Mouse (Mus musculus) testis, postnatal 10 days (tissue): ENCODE data around the gene Fuca2.
"Not testable (repeated sequence)": the region's sequence is repeated elsewhere in the genome, so short reads cannot be mapped to it uniquely, and the experiment has no call there.

ENCODE experiments used
- DNase-seq: peaks from one replicate; pipeline ENCODE4 v3.0.0; 2021; ENCODE audit warnings: low spot score

Gene Fuca2

DNA sequence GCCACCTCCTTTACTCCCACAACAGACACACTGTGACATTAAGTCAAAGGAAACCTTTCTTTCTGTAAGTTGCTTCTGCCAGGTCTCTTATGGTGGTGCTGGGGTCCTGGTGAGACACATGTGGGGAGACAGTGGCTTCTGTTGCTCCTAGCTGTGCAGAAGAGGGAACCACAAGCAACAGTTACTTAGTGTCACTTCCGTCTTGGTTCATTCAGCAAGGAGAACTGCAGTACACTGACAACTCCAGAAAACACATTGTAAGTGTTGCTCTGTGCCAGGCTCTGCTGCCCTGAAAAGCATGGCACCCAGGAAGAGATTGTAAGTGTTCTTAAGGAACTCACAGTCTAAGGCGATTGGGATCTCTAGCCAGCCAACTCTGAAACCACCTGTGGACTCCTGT lies at the start of gene Fuca2:
Gene Fuca2, plus strand, starts transcription at position 210 of the 400 bp plus-strand sequence.
- no peak for DNase-seq

DNA sequence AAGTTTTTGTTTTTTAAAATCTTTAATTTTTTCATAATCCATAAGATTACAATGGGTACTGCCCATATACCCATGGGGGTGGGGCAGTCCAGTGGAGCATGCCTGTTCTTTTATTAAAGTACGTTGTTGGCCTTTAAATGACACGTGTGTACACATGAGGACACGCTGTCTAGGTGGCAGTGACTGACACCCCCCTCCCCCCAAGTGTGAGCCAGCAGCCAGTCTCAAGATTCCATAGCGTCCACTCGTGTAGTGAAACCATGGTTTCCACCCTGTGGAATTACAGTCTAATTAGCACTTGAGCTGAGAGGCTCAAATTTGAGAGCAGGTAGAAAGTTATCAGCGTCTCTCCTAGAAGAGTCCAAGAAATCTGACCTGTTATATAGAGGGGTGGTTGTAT lies 47.7 kb upstream of the Fuca2 start:
- DNase-seq, result no peak

DNA sequence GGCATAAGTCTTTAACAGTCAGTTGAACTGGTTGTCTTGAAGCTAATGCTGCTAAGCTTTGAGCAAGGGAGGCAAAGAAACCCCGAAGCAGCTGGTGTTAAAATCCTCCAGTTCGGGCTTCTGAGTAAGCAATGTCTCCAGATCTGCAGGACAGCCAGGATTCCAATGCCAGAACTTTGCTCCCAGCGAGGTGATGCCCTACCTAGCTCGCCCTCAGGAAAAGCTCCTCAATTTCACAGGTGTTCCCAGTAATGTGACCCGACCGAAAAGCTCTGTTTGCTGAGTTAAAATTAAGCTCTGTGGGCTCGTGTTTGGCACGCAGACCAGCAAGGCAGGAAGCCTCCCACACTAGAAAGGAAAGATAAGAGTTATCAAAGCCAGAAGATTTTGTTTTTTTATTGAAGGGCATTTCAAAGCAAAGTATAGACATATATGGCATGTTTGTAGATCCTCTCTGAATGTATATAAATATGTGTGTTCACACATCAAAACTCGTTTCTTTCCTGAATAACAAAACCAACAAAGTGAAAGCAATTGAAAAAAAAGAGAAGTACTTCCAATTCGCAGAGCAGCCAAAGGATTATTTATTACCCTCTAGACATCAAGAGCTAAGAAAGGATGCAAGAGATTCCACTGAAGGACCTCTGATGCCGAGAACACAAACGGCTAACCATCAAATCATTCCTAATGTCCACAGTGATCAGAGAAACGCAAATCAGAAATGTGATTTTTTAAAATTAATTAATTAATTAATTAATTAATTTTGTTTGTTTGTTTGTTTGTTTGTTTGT lies 45.9 kb upstream of the Fuca2 start:
- DNase-seq, result no peak

DNA sequence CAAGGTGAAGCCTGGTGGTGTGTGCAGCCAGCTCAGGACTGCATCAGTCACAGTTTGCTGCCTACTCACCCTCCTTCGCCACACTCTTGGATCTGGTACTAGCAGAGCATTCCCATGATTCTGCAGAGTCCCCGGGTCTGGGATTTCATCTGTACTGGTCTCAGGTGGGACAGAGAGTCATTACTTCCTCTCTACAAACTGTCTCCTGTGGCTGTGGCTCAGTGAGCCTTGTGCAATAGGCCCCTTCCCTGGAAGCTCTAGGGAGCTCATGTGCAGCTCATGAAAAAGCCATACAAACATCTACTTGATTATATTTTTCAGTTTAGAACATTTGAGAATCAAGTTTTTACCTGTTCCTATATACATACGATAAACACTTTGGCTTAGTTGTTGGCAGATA lies 35.0 kb upstream of the Fuca2 start:
- not testable (repeated sequence) for DNase-seq

GRCm38 (mm10) chr10:13466925-13467324 lies 32.4 kb upstream of the Fuca2 start:
- DNase-seq, result no peak

DNA sequence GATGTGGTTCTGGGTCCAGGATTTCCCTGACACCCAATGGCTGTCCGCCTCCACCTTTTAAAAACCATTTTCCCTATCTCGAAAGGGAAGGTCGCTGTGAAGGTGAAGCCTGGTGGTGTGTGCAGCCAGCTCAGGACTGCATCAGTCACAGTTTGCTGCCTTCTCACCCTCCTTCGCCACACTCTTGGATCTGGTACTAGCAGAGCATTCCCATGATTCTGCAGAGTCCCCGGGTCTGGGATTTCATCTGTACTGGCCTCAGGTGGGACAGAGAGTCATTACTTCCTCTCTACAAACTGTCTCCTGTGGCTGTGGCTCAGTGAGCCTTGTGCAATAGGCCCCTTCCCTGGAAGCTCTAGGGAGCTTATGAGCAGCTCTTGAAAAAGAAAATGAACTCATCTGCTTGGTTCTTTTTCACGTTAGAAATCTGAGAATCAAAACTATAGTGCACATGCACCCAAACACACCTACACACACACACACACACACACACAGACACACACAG lies 31.3 kb upstream of the Fuca2 start:
- DNase-seq, result not testable (repeated sequence)

DNA sequence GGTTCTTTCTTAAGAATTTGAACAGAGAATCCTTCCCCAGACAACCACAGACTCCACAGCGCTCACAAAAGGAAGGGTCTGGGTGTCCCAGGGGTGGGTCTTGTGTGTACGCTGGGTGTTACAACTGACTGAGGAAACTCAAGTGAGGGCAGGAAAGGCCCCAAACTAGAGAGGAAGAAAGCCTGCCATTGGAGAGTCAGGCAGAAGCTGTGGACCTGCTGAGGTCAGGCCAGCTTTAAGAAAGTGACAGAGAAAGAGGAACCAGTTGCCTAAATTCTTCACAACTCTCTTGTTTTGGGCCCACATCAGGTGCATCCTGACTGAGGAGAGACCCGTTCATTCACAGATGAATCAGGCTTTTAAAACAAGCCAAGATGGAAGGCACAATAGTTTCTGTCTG lies 29.1 kb upstream of the Fuca2 start:
- no peak for DNase-seq

DNA sequence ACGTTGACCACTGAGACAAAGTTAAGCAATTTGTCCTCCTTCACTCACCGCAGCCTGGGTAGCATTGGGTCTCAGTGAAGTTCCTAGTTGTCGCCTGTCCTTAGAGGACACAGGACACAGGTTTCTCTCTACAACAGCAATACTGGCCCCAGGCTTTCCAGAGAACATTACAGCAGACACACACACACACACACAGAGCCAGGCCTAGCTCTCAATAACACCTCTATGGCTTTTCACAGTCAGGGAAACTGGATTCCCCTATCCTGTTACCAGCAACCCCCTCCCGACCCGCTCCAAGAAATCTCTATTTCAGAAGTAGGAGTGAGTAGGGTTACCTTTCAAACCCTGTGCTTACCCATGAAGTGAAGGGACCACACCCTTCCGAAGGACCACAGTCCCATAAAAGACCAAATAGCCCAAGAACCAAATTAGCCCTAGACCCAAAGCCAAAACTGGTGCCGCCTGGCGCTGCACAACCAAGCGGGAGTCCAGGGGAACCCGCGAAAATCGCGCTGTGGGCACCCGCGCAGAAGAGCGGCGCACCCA lies 26.0 kb upstream of the Fuca2 start:
- DNase-seq, result no peak

DNA sequence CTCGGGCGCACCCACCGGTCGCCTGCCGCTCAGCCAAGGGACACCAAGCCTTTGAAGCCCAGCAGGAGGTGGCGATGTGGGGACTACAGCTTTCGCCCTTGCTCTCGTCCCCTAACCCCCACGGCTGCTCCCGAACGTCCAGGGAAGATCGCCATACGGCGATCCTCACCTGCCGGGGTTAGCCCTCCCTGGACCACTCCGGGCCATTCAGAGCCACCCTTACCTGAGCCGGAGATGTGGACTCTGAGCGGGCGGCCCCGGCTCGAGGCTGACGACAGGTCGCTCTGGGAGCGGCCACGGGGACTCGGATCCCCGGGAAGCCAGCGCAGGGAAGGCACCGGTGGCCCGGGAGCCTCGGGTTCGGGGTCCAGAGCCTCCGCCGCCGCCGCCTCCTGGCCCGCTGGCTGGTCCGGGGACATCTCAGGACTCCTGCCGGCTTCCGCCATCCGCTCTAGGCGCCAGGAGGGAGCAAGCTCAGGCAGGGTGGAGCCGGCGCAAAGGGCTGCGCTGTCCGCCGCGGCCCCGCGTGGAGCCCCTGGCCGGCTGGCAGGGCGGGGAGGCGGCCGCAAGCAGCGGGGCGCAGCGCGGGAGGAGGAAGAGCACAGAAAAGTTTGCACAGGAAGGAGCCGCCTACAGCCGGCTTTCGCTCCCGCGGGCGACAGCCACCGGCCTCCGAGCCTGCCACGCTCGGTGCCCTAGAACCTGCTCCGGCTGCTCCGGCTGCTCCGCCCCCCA lies 25.3 kb upstream of the Fuca2 start, which contains the start of gene Phactr2:
Gene Phactr2, minus strand, starts transcription at position 580 of the 735 bp plus-strand sequence.
- peak; percentile 57 for DNase-seq

DNA sequence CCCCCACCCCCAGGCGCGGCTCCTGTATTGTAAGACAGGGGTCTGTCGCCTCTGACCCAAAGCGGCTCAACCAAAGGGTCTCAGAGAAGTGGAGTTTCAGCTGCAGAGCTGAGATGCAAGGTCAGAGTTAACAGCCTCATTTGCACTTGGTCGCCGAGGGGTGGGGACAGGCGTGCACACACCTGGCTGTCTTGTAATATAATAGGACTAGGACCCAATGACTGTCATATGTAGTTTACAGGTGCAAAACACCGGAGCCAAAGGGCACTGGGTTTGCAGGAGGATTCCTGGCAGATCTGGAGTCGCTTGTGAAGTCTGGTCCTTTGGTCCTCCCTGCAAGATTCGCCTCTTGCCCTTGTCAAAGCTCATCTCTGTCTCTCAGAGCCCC lies 24.8 kb upstream of the Fuca2 start:
- DNase-seq, result no peak

GRCm38 (mm10) chr10:13475121-13475520 lies 24.2 kb upstream of the Fuca2 start:
- no peak for DNase-seq

DNA sequence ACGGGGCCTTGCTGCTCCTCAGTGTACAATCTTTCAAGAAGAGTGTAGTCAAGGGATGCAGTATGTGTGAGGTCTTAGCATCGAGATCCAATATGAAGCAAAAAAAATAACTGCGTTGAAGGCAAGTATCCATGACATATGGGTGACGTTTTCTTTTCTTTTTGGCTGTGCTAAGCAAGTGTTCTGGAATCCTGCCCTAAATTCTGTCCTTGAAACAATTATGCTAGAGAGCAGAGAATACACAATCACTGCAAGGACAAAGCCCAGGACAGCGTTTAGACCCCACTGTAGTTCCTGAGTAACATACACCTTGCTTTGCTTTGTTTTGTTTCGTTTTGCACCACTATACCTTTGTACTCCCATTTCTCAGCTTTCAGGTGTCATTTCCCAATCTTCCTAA lies 20.0 kb upstream of the Fuca2 start:
- no peak for DNase-seq

- DNase-seq, result no peak
These were observed 13.4 kb upstream of the Fuca2 start for GRCm38 (mm10) chr10:13485958-13486357.

DNA sequence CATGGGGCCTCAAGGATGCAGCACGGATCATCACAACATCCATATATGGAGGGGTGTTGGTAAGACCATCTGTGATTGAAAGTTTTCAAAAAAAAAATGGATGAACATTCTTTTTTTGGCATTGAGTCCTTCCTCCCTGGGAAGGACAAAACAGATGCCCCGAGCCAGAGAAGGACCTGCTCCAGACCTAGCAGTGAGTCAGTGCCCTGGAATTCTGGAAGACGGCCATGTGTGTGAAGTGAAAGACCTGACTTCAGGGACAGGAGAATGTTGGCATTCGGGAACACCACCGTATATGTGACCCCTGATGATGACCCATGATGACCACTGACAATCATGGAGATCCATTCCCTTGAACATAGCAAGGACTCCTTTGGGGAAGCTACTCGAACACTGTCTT lies 9.7 kb upstream of the Fuca2 start:
- no peak for DNase-seq

- no peak for DNase-seq
These were observed 5.2 kb upstream of the Fuca2 start for GRCm38 (mm10) chr10:13493978-13494686.

GRCm38 (mm10) chr10:13496315-13496714 lies 3.0 kb upstream of the Fuca2 start:
- DNase-seq, result no peak

GRCm38 (mm10) chr10:13500473-13500872 lies 1.1 kb downstream of the Fuca2 start:
- DNase-seq, result no peak

GRCm38 (mm10) chr10:13500938-13501496 lies 1.7 kb downstream of the Fuca2 start:
- DNase-seq, result peak; percentile 87

GRCm38 (mm10) chr10:13501533-13501932 lies 2.2 kb downstream of the Fuca2 start:
- not testable (repeated sequence) for DNase-seq

DNA sequence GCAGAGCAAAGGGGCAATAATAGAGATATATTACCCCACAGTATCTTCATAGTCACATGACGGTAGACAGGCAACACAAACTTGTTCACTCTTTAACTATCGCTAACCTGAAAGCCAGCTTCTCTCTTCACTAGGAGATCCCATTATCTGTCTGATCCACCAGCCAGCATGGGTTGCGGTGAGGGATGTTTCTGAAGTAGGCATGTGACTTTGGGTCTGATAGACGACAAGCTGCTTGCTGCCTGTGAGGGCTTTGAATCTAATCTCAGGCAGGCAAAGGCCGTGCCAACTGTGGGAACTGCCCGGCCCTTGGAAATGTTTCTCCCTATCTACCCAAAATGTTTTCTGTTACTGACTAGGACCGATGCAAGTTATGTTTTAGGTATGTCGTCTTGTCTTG lies 3.0 kb downstream of the Fuca2 start:
- DNase-seq, result no peak

GRCm38 (mm10) chr10:13521857-13522256 lies 22.5 kb downstream of the Fuca2 start:
- no peak for DNase-seq

DNA sequence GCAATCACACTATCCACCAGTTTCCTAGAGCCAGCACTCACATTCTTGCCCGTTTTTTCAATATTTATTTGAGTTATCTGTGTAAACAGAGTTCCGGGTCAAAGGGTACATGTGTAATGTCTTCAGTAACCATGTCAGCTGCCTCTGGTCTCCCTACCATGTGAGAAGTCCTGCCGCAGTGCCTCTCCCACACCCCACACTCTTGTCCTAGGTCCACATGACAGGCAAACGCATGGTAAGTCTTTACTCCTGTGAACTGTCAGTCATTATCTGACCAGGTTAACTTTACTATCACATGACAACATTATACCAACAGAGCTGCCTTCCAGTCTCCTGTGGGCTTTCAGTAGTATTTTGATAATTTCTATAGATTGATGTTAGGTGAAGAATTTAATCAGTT lies 28.8 kb downstream of the Fuca2 start:
- no peak for DNase-seq
